Mouse (Mus musculus) CD4-positive helper T cell, adult 2 months (primary cell): ENCODE data around the gene Tcf7l1.

Source experiments
- DNase-seq: peaks from one replicate; pipeline ENCODE4 v3.0.0-alpha.2; 2012; ENCODE audit warnings: low read depth, missing footprints, low spot score

Gene Tcf7l1

DNA sequence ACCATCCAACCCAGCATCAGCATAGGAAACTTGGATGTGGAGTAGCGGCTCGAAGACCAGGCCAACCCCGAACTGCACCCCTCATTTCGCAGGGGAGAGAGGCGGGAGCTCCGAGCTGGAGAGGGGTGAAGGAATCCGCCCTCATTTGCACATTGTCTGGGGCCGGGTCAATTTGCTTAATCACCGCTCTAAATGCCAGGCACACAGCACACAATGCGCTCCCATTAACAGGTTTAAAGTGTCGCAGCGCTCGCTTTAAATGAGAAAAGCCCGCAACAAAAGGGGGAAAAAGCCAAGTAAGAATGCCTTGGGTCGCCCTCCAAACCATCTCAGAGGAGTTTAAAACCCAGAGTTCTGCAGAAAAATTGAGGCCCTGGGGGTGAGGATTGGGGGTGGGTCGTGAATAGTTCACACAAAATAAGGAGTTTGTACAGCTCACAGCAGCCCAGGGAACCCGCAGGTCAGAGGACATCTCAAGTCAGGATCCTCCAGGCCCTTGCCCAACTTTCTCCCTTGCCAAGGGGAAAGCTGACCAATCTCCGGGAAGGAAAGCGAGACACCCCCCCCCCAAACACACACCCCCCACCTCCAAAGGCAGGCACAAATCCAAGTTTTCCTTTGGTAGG lies 1.6 kb downstream of the Tcf7l1 start:
- no peak for DNase-seq

DNA sequence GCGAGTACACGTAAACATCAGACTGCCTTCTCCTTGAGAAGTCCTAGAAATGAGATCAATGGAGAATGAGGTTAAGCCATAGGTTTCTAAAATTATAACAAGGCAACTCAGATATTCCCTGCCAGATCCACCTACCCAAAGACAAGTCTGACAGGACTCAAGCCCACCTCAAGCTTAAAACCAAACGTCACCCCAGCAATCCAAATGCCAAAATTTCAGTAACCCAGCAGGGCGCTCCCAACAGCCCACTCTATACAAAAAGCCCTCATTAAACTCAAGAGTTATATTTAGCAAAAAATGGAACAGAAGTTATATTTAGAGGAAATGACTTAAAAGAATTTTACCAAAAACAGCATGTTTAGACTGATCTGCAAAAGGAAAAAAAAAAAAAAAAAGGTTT lies 5.3 kb downstream of the Tcf7l1 start:
- DNase-seq, result no peak

DNA sequence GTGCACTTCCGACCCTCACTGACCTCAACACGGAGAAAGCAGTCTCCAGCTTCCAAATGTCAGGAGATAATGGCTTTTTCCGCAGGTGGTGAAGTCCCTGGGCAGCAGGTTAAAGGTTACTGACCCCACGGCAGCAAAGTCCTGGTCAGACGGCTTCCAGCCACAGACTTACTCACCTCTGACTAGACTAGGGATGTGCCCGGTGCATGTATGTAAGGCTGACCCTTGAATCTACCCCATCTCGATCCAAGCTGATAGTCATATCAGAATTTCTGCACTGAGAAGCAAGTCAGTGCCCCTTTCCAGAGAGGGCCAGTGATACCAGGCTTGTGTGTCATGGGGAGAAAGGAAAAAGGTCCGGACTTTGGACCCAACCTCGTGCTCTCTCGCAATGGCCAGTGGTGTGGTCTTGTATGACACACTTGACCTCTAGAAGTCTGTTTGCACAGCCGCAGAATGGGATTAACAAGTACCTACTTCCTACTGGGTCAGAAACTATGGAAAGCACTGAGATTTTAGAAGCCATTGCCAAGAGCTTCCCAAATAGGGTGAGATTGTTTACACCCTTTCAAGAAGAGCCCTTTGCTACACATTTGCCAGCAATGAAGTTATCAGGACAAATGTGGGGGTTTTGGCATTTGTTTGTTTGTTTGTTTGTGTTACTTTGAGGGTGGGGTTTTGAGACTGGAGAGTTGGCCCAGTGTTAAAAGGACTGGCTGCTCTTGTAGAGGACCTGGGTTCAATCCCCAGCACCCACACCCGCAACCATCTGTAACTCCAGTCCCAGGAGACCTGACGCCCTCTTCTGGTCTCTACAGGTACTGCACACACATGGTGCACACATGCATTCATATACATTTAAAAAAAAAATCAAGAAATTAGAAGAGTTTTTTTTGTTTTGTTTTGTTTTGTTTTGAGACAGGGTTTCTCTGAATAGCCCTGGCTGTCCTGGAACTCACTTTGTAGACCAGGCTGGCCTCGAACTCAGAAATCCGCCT lies 10.0 kb downstream of the Tcf7l1 start:
- DNase-seq, result no peak

DNA sequence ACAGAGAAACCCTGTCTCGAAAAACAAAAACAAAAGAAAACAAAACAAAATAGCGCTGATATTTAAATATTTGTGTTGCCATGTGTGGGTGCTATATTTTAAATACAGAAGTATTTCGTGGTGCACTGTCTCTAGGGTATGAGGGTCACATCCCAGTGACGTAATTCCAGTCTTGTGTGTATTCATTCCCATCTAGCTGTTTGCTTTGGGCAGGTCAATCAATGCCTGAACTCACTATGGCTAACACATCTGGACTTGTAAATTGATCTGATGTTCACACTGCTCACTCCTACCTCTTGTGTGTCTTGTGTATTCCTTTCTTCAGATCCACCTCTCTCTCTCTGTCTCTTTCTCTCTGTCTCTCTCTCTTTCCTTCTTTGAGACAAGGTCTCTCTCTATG lies 11.8 kb downstream of the Tcf7l1 start:
- DNase-seq, result no peak

DNA sequence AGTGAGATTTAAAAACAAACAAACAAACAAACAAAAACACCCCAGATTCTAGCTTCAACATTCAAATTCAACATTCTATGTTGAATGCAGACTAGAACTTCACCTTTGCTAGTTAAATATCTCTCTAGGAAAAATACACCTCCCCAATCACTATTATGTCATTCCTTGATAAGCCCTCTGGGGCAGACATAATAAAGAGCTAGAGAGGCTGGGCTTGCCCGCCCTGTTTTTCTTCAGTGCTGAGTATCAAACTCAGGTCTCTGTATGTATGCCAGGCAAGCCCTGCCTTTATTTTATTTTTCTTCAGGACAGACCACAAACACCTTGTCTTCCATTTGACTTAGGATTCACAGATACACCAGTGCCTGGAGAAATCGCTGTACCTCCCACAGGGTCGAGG lies 14.8 kb downstream of the Tcf7l1 start:
- DNase-seq, result no peak

DNA sequence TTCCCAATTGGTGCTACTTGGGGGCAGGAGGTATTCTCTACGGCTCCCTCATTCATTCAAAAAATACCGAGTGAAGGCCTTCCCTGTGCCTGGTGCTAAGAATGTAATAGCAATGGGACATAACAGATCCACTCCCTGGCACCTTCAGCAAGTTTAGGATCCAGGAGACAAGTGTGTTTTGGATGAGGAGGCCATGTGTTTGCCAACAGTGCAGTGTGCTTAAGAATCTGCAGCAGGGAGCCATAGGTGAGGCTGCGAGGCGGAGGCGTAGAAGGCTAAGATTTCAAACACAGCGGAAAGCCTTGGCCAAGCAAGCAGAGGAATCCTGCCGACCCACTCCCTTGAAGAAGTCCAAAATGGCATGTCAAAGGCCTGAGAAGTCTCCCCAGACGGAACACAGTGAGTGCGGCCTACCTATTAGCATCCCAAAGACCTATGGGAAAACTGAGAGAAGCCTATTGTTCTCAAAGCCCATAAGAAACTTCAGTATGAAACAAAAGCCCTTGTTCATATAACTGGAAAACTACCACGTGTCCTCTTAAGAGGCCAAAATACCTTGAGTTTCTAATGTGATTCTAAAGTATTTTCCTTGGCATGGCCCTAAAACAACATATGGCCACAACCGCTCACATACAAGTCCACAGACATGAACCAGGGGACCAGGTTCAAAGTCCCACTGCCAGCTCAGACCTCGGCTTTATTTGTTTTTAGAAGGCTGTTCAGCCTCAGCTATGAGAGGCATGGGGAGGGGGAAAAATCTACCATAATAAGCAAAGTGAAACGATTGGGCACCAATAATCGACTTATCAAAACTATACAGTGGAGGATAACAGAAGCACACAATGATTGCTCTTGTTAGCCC lies 18.9 kb downstream of the Tcf7l1 start:
- no peak for DNase-seq

DNA sequence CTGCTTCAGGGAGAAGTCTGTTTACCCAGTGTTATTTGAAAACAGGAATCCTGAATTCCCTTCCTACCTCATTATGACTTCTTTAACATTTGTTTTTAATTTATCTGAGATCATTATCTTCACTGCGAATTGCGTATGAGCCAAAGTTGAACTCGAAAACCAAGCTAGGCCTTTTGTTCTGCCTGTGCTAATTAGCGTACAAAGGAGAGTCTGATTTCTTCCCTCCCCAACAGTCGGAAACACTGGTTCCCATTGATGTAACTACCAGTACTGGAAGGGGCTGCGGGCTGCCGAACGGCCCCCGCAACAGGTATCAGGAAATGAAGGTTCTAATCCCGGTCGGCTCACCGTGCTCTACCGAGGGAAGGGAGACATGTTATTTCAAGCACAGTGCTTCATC lies 19.7 kb downstream of the Tcf7l1 start:
- no peak for DNase-seq

DNA sequence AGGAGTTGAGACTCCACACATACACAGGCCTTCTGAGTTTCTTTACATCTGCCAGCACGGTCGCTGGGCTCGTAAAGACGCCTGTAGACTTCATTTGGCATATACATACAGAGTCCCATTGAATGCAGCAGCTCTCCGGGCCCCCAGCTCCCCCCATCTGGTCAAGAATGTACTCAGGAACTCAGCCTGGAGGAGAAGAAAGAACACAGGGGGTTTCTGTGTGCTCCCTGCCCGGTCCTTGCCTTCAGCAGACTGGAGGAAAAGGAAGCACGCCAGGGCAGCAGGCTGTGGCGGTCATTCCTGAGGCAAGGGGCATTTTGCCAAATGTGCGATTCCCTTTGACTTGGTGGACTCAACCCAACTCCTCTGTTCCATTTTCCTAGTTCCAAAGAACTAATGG lies 20.2 kb downstream of the Tcf7l1 start:
- no peak for DNase-seq

DNA sequence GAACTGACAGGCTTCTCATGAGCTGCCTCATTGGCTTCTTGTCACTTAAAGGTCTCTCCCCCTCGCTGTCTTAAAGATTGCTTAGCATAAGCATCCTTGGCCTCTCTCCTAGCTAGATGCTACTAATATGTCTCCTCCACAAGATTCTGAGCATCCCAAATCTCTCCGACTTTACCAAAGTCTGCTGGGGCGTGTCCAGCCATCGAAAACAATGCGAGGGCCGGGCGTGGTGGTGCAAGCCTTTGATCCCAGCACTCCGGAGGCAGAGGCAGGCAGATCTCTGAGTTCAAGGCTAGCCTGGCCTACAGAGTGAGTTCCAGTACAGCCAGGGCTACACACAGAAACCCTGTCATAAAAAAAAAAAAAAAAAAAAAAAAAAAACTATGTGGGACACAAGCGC lies 21.0 kb downstream of the Tcf7l1 start:
- DNase-seq, result no peak

DNA sequence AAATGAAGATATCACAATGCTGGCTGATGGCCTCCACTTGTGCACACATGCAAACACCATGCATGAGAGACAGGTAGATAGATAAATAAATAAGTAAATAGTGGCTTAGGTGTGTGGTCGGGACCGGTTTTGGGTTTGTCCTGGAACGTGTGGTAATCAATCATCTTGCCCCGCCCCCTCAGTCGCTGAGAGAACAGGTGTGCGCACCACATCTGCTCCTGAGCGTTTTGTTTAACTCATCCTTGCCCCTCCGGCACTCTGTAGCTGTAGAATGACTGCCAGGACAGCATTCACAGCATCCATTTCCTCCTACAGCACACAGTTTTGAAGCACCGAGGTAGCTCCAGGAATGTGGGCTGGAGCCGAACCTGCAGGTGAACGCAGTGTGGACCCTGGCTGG lies 25.4 kb downstream of the Tcf7l1 start:
- no peak for DNase-seq

DNA sequence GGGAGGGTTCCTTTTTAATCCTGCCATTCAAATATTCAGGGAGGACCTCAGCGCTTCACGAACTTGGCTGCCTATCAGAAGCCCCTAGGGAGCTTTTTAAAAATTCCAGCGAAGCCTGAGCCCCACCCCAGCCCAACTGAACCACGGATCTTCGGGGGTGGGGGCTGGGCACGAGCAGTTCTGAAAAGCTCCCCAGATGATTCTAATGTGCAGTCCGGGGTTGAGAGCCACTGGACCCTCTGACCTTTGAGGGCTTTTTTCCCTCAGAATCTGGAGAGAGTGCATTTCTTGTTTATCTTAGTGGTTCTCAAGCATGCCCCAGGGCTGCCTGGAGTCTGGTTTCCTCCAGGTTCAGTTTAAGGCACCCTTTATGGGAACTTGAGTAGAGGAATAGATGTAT lies 27.4 kb downstream of the Tcf7l1 start:
- DNase-seq, result no peak

DNA sequence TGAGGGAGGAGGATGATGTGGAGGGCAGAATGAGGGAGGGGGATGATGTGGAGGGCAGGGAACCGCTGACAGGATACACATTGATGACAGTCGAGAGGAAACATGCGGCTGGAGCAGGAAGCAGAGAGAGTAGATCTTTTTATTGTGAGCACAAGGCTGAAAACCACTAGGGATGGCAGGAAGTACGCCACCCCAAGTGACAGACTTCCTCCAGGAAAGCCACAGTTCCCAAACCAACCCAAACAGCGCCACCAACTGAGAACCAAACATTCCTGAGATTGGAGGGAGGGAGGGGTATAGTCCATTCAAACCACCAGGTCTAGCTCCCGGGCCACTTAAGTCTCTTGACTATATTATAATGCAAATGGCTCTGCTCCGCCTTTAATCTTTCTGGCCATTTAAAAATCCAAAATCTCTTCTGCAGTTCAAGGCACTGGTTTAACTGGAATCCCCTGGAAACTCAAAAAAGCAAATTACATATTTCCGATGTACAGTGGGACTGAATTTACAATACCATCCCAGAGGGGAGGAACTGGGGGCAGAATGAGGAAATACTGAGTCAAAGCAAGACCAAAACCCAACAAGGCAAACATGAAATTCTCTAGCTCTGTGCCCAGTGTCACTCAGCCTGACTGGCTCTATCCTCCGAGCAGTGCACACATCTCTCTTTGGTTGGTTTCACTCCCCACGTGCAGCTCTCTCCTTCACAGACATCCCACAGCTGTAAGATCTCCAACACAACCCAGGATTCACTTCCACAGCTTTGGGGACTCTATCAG lies 30.6 kb downstream of the Tcf7l1 start:
- DNase-seq, result no peak

DNA sequence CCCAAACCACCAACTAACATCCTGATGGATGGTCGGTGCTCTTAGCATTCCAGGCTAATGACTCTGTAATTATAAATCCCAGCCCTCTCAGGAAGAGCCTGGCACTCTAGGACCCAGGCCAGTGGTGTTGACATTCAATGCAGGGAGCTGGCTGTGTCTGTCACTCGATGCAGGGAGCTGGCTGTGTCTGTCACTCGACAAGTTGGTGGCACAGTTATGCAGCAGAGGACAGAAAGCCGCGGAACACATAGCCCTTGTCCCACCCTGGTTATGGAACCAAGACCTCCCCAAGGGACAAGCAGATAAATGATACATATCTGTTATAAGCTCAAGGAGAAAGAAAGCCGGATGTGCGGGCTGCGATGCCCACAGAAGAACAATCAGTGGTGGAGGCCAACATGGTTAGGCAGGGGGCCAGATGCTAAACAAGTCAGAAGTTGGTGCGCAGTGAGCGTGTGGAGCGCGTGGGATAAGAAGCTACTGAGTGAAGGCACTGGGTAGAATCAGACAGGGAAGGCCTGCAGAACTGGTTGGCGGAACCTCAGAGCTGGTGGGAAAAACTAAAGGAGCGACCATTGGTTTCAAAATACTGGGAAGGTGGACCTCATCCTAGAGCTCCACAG lies 33.7 kb downstream of the Tcf7l1 start:
- no peak for DNase-seq

DNA sequence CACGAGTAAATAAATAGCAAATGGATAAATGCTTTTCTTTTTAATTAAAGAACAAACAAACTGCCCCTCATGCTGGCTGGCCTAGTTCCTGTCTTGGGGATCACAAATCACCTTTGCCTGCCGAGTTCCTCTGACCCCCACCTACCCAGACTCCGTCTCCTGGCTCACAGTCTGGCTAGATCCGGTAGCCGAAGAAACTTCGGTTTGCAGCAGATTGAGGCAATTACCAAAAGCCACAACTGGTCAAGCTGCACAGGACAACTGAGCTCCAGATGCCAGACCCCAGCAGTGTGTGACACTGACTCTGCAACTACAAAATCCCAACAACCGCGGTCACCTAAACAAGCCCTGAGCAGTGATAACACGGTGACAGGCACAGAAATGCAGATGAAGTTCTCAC lies 34.8 kb downstream of the Tcf7l1 start:
- DNase-seq, result no peak

DNA sequence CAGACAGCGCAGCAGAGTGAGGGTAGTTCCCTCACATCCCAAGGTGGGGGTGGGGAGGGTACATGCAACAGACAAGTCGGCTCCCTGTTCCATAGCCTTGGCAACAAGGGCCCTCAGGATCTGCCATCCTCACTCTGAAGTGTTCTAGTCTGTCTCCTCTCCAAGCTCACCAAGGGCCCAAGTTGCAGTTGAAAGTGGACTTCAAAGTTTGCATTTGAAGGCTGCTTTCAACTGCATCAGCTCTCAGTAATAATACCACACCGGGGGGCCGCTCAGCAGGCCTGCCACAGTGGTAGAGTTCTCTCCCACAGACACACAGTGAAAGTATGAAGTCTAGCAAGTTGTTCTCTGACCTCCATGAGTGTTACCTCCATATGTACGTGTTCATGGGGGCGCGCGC lies 35.3 kb downstream of the Tcf7l1 start:
- DNase-seq, result no peak

DNA sequence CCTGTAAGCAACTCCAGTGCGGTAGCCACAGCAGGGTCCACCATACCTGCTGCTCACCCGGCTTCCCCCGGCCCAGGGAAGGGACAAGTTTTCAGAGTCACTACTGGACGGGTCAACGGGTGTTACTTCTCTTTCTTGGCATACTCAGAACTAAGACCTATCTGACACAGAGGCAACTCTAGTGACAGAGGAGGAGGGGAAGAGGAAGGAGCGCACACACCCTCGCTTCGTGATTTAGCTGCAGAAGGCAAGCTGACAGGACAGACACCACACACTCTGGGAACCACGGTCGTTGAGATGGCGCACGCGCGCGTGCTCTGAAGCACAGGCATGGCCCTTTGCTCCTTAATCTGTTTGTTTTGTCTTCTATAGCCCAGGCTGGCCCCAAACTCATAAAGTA lies 36.2 kb downstream of the Tcf7l1 start:
- no peak for DNase-seq

DNA sequence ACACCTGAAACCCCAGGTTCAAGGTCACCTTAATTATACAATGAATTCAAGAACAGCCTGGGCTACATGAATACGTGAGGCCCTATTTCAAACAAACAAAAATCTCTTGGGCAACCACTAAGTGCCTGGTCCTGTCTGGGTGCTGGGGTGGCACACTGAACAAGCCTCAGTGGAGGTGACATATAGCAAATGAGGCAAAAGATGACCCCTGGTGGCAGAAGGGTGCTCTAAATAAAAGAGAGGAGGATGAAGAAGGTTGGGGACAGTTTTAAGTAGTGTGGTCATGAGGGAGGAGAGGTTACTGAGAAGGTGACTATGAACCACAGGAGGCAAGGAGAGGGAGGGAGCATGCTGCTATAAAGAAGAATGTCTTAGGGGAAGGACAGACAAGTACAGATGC lies 37.8 kb downstream of the Tcf7l1 start:
- no peak for DNase-seq

DNA sequence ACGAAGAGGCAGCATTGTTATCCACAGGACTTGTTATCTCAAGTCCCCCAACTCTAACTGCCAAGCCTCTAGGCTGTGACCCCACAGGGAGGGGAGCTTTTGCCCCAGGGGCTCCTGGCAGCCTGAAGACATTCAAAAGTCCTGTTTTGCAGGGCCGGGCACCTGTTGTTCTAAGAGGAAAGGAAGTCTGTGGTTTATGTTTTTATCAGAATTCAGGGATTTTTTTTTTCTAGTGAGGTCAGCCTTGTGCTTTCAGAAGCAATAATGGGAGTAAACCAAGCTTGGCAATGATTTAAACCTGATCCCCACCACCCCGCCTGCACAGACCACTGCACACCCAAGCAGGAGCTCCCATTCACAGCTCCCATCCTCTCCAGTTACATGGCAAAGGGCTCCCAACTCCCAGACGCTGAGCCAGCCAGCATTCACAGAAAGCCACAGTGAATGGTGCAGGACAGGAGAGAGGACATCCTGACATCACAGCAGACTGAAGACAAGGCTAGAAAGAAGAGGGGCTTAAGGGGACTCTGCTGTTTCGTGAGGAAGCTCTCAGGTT lies 40.1 kb downstream of the Tcf7l1 start:
- no peak for DNase-seq

DNA sequence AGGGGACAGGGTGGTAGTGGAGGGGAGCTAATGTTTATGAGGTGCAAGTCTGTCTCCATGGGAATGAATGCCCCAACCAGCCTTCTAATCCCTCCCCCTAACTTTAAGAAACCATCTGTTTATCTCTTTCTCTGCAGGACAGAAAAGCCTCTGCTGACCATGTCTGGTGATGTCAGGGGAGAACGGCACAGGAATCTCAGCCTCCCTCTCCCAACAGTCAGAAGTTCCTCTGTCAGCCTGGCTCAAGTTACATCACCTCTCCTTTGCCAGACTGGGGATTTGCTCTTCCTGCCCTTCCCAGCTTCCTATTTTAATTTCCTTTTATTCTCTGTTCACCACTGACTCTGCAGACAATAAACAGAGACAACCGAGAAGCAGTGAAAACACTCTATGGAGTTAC lies 40.6 kb downstream of the Tcf7l1 start:
- DNase-seq, result no peak

DNA sequence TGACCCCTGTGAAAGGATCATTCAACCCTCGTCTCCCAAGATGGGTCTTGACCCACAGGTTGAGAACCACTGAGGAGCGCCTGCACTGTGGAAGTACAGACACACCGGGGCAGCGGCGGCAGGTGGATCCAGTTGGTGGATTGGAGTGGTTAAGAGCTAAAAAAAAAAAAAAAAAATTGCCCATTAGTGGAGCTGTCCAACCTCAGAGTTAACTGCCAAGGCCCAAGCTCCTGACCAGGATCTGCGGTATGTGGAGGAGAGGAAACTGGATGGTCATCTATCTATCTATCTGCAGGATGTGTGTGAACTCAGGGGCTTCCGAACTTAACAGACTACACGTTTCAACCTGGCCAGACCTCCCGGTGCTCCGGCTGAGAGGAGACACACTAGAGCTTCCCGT lies 41.2 kb downstream of the Tcf7l1 start:
- no peak for DNase-seq

DNA sequence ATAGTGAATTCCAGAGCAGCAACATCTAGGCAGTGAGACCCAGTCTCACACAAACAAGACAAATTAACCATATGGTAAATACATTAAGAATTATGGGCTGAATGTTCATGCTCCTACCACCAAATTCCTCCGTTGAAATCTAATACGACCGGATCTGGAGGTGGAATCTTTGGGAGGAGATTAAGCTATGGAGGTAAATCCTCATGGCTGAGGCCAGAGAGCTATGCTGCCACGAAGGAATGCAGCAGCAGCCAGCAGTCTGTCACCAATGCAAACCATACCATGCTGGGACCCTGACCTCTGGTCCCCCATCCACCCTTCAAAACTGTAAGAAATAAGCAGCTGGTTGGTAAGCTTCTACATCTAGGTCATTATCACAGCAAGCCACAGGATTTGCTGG lies 41.9 kb downstream of the Tcf7l1 start:
- DNase-seq, result no peak
